ENCODE assay signal across 9 mouse cellular contexts in the genomic region with DNA sequence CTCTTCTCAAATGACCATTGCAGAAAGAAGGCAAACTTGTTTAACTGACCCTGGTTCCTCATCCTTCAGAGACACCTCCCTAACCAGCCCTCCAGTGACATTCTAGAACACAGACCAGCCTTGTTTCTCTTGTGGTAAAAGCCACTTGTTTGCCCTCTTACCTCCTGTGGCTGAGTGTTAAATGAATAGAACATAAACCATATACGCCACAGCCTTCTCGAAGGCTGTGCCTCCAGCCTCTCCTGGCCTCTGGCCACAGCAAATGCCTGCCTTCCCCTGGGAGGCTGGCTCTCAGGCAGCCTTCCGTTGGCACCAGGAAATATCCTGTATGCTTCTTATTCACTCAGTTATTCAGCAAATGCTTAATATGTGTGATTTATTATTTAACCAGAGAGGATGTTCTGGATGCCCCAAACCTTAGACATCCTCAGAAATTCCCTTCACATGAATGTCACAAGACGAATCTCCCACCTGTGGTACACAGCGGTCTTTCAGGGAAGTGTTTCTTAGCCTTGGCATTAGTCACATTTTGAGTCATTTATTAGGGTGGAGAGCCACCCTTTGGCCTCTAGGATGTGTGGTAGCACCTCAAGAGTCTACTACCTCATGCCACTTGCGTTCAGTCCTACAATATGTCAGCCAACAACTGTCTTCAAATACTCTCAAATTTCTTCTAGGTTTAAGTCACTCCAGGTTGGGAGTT.
"Had no signal": no experiment of that assay in that cellular context is flagged by ENCODE, and none has a peak within 500 bp of the region (broad histone marks: within the 10 kb centered on the region; RNA-seq: fewer than 3 reads in every experiment).

No protein-coding gene starts in this region.

- H3K4me3 ChIP-seq: limb, embryonic 13.5 days; midbrain, embryonic 12.5 days; stomach, embryonic 15.5 days had no signal

- H3K4me2 ChIP-seq: limb, embryonic 13.5 days; lung, embryonic 14.5 days; midbrain, embryonic 12.5 days; stomach, embryonic 15.5 days had no signal

- H3K27me3 ChIP-seq: limb, embryonic 13.5 days; midbrain, embryonic 12.5 days; stomach, embryonic 15.5 days had no signal

- H3K36me3 ChIP-seq: limb, embryonic 13.5 days; midbrain, embryonic 12.5 days; stomach, embryonic 15.5 days had no signal

- DNase-seq: kidney, postnatal 14 days; left cerebral cortex, postnatal 4 days; lung, embryonic 14.5 days; right cerebral cortex, postnatal 14 days had no signal

- H3K9ac ChIP-seq: limb, embryonic 13.5 days; liver, embryonic 14.5 days; lung, embryonic 14.5 days; midbrain, embryonic 12.5 days; stomach, embryonic 15.5 days had no signal

- H3K9me3 ChIP-seq: limb, embryonic 13.5 days; midbrain, embryonic 12.5 days; stomach, embryonic 15.5 days had no signal

- H3K27ac ChIP-seq: limb, embryonic 13.5 days; liver, embryonic 14.5 days; midbrain, embryonic 12.5 days; stomach, embryonic 15.5 days had no signal

- H3K4me1 ChIP-seq: midbrain, embryonic 12.5 days; stomach, embryonic 15.5 days had no signal

- ATAC-seq: midbrain, embryonic 16.5 days had no signal
